Mouse (Mus musculus) gastrocnemius, postnatal 14 days (tissue): ENCODE measurements around the gene Tsc2. TPM values are rescaled to one million over a fixed set of nuclear protein-coding genes. Genes with fewer than 3 reads are reported as not detected.

ENCODE experiments used
- DNase-seq: peaks from one replicate; pipeline ENCODE4 v3.0.0; 2021; ENCODE audit warnings: mixed read lengths
- intact Hi-C: fragments of 180-260 bp; cut with DNase I; formaldehyde crosslinking; loops from one replicate; pipeline ENCODE4 v1.15.1; 2025; ENCODE audit warnings: low total_unique reads
- total RNA-seq, 2 experiments: library from RNA; stranded (reverse); gene quantifications; 2 replicates each; pipeline ENCODE4 v1.2.3; 2021

The Tsc2 gene
- total RNA-seq, 2 experiments from 2014 or later = 50.6 to 53.0 TPM

GRCm38 (mm10) chr17:24584520-24584919 is 47.9 kb downstream of the Tsc2 start:
- no peak for DNase-seq
- intact Hi-C loops = no loop called here

DNA sequence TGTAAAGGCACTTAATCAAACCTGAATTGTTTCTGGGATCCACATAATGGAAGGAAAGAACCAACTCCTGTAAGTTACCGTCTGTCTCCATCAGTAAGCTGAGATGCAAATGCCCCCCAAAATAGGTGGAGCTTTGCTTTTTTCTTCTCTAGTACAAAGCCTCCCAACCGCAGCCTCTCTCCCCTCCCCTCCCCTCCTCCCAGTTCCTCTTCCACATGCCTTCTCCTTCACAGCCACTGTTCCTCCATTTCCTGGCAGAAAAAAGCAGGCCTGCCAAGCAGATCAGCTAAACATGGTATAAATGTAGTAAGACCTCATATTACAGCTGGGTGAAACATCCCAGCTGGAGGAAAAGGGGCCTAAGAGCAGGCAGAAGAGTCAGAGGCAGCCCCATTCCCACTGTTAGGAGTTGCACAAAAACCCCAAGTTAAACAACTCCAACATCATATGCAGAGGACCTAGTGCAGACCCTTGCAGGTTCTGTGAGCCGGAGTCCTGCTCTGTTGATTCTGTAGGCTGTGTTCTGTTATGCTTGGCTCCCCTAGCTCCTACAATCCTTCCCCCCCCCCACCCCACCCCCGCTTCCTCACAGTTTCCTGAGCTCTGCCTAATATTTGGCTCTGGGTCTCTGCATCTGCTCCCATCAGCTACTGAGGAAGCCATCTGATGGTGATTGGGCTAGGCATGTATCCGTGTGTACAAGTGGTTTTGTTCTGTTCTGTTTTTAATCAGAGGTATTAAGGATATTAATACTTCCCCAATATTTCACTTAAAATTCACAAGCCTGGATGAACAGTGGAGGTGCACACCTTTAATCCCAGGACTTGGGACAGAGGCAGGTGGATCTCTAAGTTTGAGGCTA is 48.6 kb downstream of the Tsc2 start:
- intact Hi-C loops = no loop called here
- no peak for DNase-seq

GRCm38 (mm10) chr17:24580287-24580686 is 52.1 kb downstream of the Tsc2 start:
- DNase-seq = no peak
- intact Hi-C loops = no loop called here

GRCm38 (mm10) chr17:24579532-24579931 is 52.9 kb downstream of the Tsc2 start:
- intact Hi-C loops = no loop called here

GRCm38 (mm10) chr17:24573811-24574210 is 58.6 kb downstream of the Tsc2 start:
- DNase-seq = no peak
- intact Hi-C loops = no loop called here

More at GRCm38 (mm10) chr17:24579532-24579931, 52.9 kb downstream of the Tsc2 start:
- DNase-seq = no peak

- intact Hi-C loops = no loop called here
- DNase-seq = no peak
These were observed 59.7 kb downstream of the Tsc2 start for GRCm38 (mm10) chr17:24572651-24573245.

GRCm38 (mm10) chr17:24569837-24570236 is 62.6 kb downstream of the Tsc2 start:
- intact Hi-C loops = no loop called here

DNA sequence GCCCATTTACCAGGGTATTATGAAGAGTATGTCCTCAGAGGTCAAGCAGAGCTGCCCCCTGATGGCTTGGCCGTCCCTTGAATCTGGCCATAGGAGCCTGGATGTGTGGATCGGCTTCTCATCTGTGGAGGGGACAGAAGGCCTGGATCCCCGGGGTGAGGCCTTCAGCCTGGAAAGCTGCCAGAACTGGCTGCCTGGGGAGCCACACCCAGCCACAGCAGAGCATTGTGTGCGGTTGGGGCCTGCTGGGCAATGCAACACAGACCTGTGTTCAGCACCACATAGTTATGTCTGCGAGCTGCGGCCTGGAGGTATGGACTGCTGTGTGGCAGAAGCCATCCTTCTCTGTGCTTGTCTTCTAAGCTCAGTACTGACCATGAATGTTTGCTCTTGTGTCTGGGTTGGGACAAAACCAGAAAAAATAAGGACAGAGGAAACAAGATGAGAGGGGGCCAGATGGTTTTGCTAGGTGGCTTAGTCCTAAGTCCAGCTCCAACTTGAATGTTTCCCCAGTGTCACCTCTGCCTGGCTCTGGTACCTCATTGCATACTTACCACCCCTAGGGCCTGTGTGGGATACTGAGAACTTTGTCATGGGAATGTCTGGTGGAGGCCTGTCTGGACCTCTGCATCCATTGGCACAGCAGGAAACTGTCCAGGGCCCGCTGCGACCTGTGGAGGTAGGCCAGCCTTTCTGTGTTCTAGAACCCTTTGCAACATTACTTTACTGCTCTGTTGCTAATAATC is 65.2 kb downstream of the Tsc2 start:
- DNase-seq = peak; percentile 46
- intact Hi-C loops = no loop called here

More at GRCm38 (mm10) chr17:24569837-24570236, 62.6 kb downstream of the Tsc2 start:
- no peak for DNase-seq

GRCm38 (mm10) chr17:24565792-24566191 is 66.6 kb downstream of the Tsc2 start:
- intact Hi-C loops = no loop called here
- no peak for DNase-seq

DNA sequence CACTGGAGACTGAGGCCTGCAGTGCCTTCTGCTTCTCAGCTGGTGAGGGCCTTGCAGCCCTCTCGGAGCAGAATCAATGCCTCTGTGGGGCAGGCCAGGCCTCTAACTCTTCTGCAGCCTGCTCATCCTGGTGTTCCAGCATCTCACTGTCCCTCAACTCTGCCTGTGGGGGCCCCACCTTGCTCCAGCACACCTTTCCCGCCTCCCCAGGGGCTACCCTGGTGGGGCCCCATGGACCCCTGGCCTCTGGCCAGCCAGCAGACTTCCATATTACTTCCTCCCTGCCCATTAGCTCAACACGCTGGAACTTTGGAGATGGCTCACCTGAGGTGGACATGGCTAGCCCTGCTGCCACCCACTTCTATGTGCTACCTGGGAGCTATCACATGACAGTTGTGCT is 67.3 kb downstream of the Tsc2 start:
- DNase-seq = no peak
- intact Hi-C loops = no loop called here

DNA sequence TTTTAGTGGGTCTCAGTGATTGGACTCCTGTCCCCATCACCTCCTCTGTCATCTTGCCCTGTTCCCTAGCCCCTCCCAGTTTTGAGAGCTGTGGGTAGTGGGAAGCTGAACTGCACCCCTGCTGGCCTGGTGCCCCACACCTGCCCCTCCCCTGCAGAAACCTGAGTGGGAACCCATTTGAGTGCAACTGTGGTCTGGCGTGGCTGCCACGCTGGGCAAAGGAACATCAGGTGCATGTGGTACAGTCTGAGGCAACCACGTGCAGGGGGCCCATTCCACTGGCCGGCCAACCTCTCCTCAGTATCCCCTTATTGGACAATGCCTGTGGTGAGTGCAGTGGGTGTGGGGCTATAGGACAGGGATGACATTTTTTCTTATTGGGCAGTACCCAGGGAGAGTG is 68.0 kb downstream of the Tsc2 start:
- intact Hi-C loops = no loop called here

GRCm38 (mm10) chr17:24563638-24564037 is 68.8 kb downstream of the Tsc2 start:
- intact Hi-C loops = no loop called here
- DNase-seq = no peak

More for the DNA sequence above, 68.0 kb downstream of the Tsc2 start:
- DNase-seq = no peak

GRCm38 (mm10) chr17:24561592-24561991 is 70.8 kb downstream of the Tsc2 start:
- intact Hi-C loops = no loop called here
- DNase-seq = no peak

DNA sequence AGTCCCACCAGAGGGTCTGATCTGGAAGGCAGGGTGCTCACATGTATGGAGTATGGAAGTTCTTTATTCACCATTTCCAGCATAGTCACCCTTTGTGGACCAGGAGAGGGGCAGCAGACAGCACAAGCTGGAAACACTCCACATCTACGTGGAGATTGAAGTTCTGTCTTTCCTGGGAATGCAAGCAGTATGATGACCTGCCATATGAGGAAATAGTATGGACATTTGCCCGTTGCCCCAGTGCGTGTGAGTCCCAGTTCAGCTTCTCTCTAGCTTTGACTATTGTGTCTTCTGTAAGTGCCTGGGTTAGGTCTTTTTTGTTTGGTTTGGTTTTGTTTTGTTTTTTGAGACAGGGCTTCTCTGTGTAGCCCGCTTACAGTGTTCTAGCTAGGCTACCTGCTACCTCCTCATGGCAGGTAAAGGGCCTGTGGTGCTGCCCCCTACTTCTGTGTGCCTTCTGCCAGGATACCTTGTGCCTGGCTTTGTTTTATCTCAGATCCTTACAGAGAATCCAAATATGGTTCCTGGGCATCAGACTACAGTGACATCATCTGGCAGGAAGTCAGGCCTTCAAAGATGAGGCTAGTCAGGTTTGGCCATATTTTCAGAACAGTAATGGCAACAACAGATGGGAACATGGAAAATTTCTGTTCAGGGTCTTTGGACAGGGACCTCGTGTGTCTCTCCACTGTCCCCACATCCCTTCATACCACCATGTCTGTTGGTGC is 72.0 kb downstream of the Tsc2 start:
- intact Hi-C loops = no loop called here
- DNase-seq = no peak

DNA sequence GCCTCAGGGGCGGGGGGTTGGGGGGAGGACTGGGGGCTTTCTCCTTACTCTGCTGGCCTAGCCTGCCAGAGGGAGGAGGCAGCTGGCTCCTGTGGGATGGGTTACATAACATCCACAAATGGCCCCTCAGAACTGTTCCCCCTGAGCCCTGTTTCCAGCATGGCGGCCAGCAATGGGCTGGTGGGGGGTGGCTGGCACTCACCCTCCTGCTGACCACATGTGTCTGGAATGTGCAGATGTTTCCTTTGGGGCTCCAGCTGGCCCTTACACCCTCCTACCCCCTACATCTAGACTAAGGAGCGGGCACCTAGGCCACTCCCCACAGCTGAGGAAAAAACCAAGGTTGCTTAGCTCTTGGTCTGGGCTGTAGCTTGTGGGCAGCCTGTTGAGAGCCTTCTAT is 73.3 kb downstream of the Tsc2 start:
- intact Hi-C loops = no loop called here
- peak; percentile 62 for DNase-seq

DNA sequence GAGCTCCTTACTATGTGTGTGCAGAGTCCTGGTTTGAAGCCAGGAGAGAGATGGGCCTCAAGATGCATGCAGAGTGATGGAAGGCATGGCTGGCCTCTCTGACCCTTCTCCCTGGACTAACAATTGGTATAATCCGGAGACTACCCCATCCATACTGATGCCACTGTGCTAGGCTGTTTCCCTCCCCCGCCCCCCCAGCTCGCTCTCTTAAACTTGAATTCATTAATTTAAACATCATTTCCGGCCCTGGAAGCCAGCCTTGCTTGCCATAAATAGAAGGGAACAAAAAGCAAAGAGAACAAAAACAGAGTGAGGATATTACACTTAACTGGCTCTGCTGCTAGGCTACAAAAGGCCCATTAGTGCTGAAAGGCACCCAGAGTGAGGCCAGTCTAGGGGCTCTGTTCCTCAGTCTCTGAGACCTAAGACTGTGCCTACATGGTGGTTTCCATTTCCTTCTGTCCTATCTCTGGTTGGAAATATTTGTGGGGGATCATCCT is 73.8 kb downstream of the Tsc2 start:
- DNase-seq = no peak
- intact Hi-C loops = no loop called here

DNA sequence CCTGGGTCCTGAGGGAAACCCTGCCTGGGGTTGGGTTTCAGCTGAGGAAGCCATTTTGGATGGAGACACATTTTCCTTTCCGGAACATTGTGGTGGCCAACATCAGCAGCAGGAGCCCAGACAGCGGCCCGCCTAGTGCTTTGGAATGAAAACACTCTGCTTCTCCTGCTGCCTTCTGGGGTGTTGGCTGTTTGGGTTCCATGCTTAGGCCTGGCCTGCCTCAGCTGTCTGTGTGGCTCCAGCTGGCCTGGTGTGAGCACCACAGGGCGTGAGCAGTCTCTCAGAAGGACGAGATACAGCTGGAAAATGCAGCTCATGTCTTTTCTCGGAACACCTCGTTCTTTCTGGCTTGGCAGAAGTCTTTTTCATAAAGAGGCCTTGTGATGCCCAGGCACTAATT is 75.3 kb downstream of the Tsc2 start:
- peak; percentile 69 for DNase-seq
- intact Hi-C loops = no loop called here

DNA sequence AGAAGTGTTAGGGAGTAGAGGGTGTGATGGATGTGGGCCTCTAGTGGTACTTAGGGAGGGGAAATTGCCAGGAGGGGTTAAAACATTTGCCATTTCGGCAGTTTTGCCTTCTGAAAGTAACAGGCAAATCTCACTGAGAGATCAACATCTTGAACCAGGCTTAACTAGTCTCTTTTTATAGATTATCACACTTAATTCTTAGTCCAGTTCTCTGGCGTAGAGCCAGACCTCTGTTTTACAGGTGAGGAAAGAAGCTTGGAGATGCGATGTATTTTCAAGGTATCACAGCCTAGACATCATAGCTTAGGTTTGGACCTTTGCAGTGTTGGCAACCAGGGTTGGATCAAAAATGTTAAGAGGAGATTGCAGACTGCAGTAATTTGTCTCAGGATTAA is 81.4 kb downstream of the Tsc2 start:
- intact Hi-C loops = no loop called here
- no peak for DNase-seq

- intact Hi-C loops = no loop called here
- peak; percentile 88 for DNase-seq
These were observed 81.9 kb downstream of the Tsc2 start for GRCm38 (mm10) chr17:24550416-24551049.
